Mouse (Mus musculus) bone marrow macrophage, adult 2 months (primary cell): ENCODE measurements around the gene Gnai3.

ENCODE experiments used
- CTCF ChIP-seq: IDR thresholded peaks from 2 replicates; pipeline ENCODE4 v1.5.1; 2012; ENCODE audit warnings: low read depth, mild to moderate bottlenecking, low read length, moderate library complexity
- POLR2A ChIP-seq: IDR thresholded peaks from 2 replicates; pipeline ENCODE4 v1.6.1; 2012; ENCODE audit warnings: mild to moderate bottlenecking, low read depth, low read length, borderline replicate concordance

DNA sequence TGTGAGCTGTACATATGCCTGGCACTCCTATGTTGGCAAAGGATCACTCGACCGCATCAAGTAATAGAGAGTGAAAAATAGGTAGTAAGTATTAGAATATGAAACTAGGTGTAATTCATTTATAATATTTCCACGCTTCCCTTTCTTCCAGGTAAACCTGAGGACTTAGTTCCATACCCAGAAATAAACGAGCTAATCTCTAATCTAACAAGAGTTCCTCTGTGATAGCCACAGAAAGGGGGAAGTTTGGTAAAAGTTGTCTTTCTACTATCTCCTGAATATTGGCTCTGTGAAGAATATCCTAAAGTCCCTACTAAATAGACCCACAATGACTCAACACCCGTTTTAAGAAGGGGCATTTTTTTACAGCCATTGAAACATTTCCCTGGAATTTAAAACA, 725 bp upstream of the Gnai3 start:
- TF ChIP-seq CTCF = no peak
- no peak for TF ChIP-seq POLR2A
